Mouse (Mus musculus): Measurements from ENCODE around the gene Oard1. TPM values are rescaled to one million over a fixed set of nuclear protein-coding genes. Genes with fewer than 3 reads are reported as not detected.

The Oard1 gene
- total and polyA plus RNA-seq, 3 experiments = 30.6 to 59.4 (median 32.6) TPM

DNA sequence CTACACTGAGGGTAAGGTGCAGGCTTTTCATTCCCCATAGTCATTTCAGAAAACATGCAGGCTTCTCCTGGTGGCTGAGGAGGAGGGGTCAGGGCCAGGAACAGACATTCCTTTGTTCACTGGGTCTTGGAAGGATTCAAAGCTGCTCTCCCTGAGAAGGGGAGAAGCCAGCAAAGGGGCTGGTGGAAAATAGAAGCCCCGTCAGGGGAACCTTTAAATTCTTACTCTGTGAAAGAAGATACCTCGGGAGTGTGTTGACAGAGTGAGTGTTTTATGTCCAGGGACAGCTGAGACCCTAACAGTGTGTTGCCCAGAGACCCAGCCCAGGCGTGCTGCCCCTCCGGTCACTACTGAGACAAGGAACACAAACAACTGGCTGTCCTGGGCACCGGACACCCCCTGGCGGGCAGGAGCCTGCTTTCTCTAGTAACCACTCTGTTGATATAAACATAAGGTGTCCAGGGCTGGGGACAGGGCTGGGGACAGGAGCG lies 27.7 kb downstream of the Oard1 start:
- Histone ChIP-seq H3K27me3 (replicated peaks) (peaks cover 2% of the 10 kb centered on the region), H3K4me2 (ENCODE audit: insufficient read depth, low read depth, poor library complexity, severe bottlenecking) (no peak overlapping the region), H3K36me3 (replicated peaks in 1 of 2; ENCODE audit: control insufficient read depth in 1 of 2, insufficient read depth in 1 of 2, low read length in 1 of 2) (no peaks in the 10 kb centered on the region), H3K9ac (ENCODE audit: insufficient read depth, low read depth) (no peak overlapping the region), H3K27ac (ENCODE audit: insufficient read depth, low read depth) (no peak overlapping the region), H3K4me1 (ENCODE audit: control insufficient read depth in 1 of 2, insufficient read depth in 2 of 2) (peaks cover 0 to under 1% of the 10 kb centered on the region in 2 experiments; a peak in 1 of 4 replicates), H3K4me3 (replicated peaks in 1 of 3; ENCODE audit: low read depth in 2 of 3, low read length in 2 of 3, poor library complexity in 1 of 3) (no peak overlapping the region), H3K9me3 (replicated peaks; ENCODE audit: low read length) (no peaks in the 10 kb centered on the region), H3K79me2 (replicated peaks; ENCODE audit: control insufficient read depth, extremely low read depth, insufficient read depth, poor library complexity, severe bottlenecking) (no peaks in the 10 kb centered on the region)
- dilution Hi-C loops (cut with MboI; ENCODE audit: extremely low pct_ligation_motif_present, extremely low pct_unique_long_range_greater_than_20kb, low sequenced_read_pairs) (no loop called here), in situ Hi-C loops (cut with MboI; ENCODE audit: low pct_ligation_motif_present, low pct_unique_long_range_greater_than_20kb, low sequenced_read_pairs) (no loop called here)
- no peak for TF ChIP-seq BHLHE40 (IDR thresholded peaks at IDR 0.05; ENCODE audit: low read depth, low read length)
- TF ChIP-seq MAFK (IDR thresholded peaks at IDR 0.05; ENCODE audit: insufficient replicate concordance, low read length) = no peak
- no peak for TF ChIP-seq NRF1 (IDR thresholded peaks at IDR 0.05; ENCODE audit: low read depth, low read length)
- no peak for TF ChIP-seq POLR2A (IDR thresholded peaks at IDR 0.05; ENCODE audit: low read depth, low read length)
- no peak for TF ChIP-seq IRF4 (IDR thresholded peaks at IDR 0.05; ENCODE audit: low read depth, low read length)
- no peak for TF ChIP-seq MAZ (IDR thresholded peaks at IDR 0.05; ENCODE audit: low read depth, low read length)
- no peak for TF ChIP-seq CTCF (conservative IDR thresholded peaks at IDR 0.05 in 1 of 2, IDR thresholded peaks at IDR 0.05 in 1 of 2; ENCODE audit: low read depth in 2 of 2, low read length in 2 of 2)
- no peak for TF ChIP-seq SIN3A (IDR thresholded peaks at IDR 0.05; ENCODE audit: low read length)
- no peak for TF ChIP-seq ZC3H11A (IDR thresholded peaks at IDR 0.05; ENCODE audit: low read depth, low read length)
- TF ChIP-seq PAX5 (IDR thresholded peaks at IDR 0.05; ENCODE audit: low read length) = no peak
- no peak for TF ChIP-seq JUND (conservative IDR thresholded peaks at IDR 0.05; ENCODE audit: low read depth, low read length)
- TF ChIP-seq HCFC1 (IDR thresholded peaks at IDR 0.05; ENCODE audit: low read depth, low read length) = no peak
- TF ChIP-seq JUN (IDR thresholded peaks at IDR 0.05; ENCODE audit: insufficient read depth, low read depth, low read length) = no peak
- no peak for TF ChIP-seq MXI1 (IDR thresholded peaks at IDR 0.05; ENCODE audit: low read depth, low read length)
- TF ChIP-seq TBP (conservative IDR thresholded peaks at IDR 0.05; ENCODE audit: low read depth, low read length) = no peak
- no peak for TF ChIP-seq CHD2 (IDR thresholded peaks at IDR 0.05; ENCODE audit: low read length)
- TF ChIP-seq ZMIZ1 (IDR thresholded peaks at IDR 0.05; ENCODE audit: low read depth, low read length) = no peak
- TF ChIP-seq EP300 (IDR thresholded peaks at IDR 0.05; ENCODE audit: low read length) = no peak
- no peak for TF ChIP-seq USF2 (conservative IDR thresholded peaks at IDR 0.05; ENCODE audit: low read depth, low read length)
- DNase-seq (ENCODE audit: extremely low read depth) = no peak

- no peaks in the 10 kb centered on the region for H3K9me3 ChIP-seq (replicated peaks; ENCODE audit: low read length)
- no peak overlapping the region for H3K9ac ChIP-seq (ENCODE audit: insufficient read depth, low read depth)
- H3K4me1 ChIP-seq (ENCODE audit: control insufficient read depth in 1 of 2, insufficient read depth in 2 of 2) = peaks cover 0 to 5% of the 10 kb centered on the region in 2 experiments; a peak in 2 of 4 replicates
- no peaks in the 10 kb centered on the region for H3K79me2 ChIP-seq (replicated peaks; ENCODE audit: control insufficient read depth, extremely low read depth, insufficient read depth, poor library complexity, severe bottlenecking)
- no peak for DNase-seq (ENCODE audit: extremely low read depth)
- dilution Hi-C loops (cut with MboI; ENCODE audit: extremely low pct_ligation_motif_present, extremely low pct_unique_long_range_greater_than_20kb, low sequenced_read_pairs) = no loop called here
- H3K27ac ChIP-seq (ENCODE audit: insufficient read depth, low read depth) = no peak overlapping the region
- no peak overlapping the region for H3K4me3 ChIP-seq (replicated peaks in 1 of 3; ENCODE audit: low read depth in 2 of 3, low read length in 2 of 3, poor library complexity in 1 of 3)
- no peak overlapping the region for H3K4me2 ChIP-seq (ENCODE audit: insufficient read depth, low read depth, poor library complexity, severe bottlenecking)
- H3K36me3 ChIP-seq (replicated peaks in 1 of 2; ENCODE audit: control insufficient read depth in 1 of 2, insufficient read depth in 1 of 2, low read length in 1 of 2) = no peaks in the 10 kb centered on the region
- TF ChIP-seq ELF1 (IDR thresholded peaks at IDR 0.05; ENCODE audit: low read depth, low read length) = no peak
- no peak for TF ChIP-seq BHLHE40 (IDR thresholded peaks at IDR 0.05; ENCODE audit: low read depth, low read length)
- TF ChIP-seq ZKSCAN1 (IDR thresholded peaks at IDR 0.05; ENCODE audit: borderline replicate concordance, low read depth, low read length) = no peak
- no peak for TF ChIP-seq ZC3H11A (IDR thresholded peaks at IDR 0.05; ENCODE audit: low read depth, low read length)
- TF ChIP-seq JUN (IDR thresholded peaks at IDR 0.05; ENCODE audit: insufficient read depth, low read depth, low read length) = no peak
- no peak for TF ChIP-seq GABPA (IDR thresholded peaks at IDR 0.05; ENCODE audit: insufficient replicate concordance, low read depth, low read length)
- no peak for TF ChIP-seq HCFC1 (IDR thresholded peaks at IDR 0.05; ENCODE audit: low read depth, low read length)
- TF ChIP-seq ETS1 (conservative IDR thresholded peaks at IDR 0.05; ENCODE audit: low read depth, low read length) = no peak
- TF ChIP-seq JUND (conservative IDR thresholded peaks at IDR 0.05; ENCODE audit: low read depth, low read length) = no peak
- TF ChIP-seq POLR2A (IDR thresholded peaks at IDR 0.05; ENCODE audit: low read depth, low read length) = no peak
- no peak for TF ChIP-seq MAX (IDR thresholded peaks at IDR 0.05; ENCODE audit: low read length)
- no peak for TF ChIP-seq CHD2 (IDR thresholded peaks at IDR 0.05; ENCODE audit: low read length)
- no peak for TF ChIP-seq SMC3 (IDR thresholded peaks at IDR 0.05; ENCODE audit: low read depth, low read length)
- no peak for TF ChIP-seq USF2 (conservative IDR thresholded peaks at IDR 0.05; ENCODE audit: low read depth, low read length)
- TF ChIP-seq MYC (IDR thresholded peaks at IDR 0.05; ENCODE audit: low read depth, low read length) = no peak
- TF ChIP-seq KAT2A (IDR thresholded peaks at IDR 0.05; ENCODE audit: insufficient replicate concordance, low read length) = no peak
- no peaks in the 10 kb centered on the region for H3K27me3 ChIP-seq (replicated peaks)
- in situ Hi-C loops (cut with MboI; ENCODE audit: low pct_ligation_motif_present, low pct_unique_long_range_greater_than_20kb, low sequenced_read_pairs) = no loop called here
Observed at GRCm38 (mm10) chr17:48442745-48443457, 33.1 kb downstream of the Oard1 start.

Measured in CH12.LX (cell line).